Mouse (Mus musculus) T-helper 1 cell (primary cell): ENCODE measurements at regions not wholly inside any gene's neighbourhood (a gene's known extent, or its start where the extent isn't known, plus 50 kb on each side); places are given as distances from the start of the nearest gene placed in this dataset.

Experiments
- in situ Hi-C: fragments of 300-600 bp; cut with MboI, MseI; formaldehyde crosslinking; loops from one replicate; pipeline ENCODE4 v1.15.1; 2025; ENCODE audit warnings: high pct_unique_total_duplicates

- in situ Hi-C loops = no loop called here
Measured at GRCm38 (mm10) chr9:116332485-116333118, 157.4 kb upstream of the Tgfbr2 start.

GRCm38 (mm10) chr9:116331406-116331805 lies 156.2 kb upstream of the Tgfbr2 start:
- in situ Hi-C loops = no loop called here

- in situ Hi-C loops = no loop called here
Measured at GRCm38 (mm10) chr9:116330796-116331195, 155.6 kb upstream of the Tgfbr2 start.

DNA sequence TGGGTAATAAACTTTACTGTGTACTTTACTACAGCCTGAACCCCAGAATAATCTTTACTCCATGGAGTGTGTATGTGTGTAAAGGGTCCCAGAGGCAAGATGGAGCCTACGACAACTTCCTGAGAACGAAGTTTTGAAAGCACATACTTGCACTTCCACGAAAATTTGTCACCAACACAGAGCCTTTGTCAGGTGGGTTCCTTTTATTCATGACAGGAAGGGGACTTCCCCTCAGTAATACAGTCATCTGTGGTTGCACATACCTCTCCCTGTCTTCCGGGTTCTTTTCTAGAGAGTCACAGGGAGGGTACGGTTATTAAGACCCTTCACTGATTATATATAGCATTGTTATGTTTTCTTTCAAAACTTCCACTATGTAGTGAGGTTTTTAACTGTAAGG lies 154.0 kb upstream of the Tgfbr2 start:
- in situ Hi-C loops = no loop called here

DNA sequence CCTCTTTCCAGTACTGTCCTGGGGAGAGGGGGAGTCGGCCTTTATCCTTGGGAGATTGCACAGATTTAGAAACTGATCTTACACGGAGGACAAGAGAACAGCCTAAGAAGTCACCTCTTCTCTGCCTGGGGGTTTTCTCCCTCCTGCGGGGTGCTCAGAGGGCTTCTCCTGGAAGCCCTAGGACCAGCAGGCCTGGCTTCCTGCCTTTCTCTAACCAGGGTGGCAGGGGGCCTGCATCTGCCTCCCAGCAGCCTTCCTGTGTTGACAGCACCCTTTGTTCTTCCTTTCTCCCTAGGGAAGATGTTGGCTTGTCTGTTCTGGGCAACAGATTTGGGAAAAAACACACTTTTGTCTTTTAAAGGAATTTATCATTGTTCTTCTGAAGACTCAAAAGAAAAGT lies 153.0 kb upstream of the Tgfbr2 start:
- in situ Hi-C loops = no loop called here

DNA sequence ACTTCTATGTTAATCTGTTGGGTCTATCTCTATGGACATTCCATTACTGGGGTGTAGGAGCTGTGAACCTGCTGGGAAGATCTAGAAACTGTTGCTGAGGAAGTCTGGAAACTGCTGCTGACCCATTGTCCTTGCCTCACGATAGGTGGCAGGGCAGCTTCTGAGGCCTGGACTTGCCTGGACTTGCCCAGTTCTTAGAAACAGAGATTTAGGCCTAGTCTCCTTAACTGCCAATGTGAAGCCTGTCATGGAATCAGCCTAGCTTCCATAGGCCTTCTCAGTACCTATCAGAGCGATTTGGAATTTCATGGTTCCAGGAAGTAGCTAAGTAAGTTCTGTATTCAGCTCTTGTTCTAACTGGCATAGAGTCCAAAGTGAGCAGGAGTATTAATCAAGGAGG lies 151.9 kb upstream of the Tgfbr2 start:
- in situ Hi-C loops = no loop called here

- in situ Hi-C loops = no loop called here
Measured at GRCm38 (mm10) chr9:116324971-116325370, 149.8 kb upstream of the Tgfbr2 start.

DNA sequence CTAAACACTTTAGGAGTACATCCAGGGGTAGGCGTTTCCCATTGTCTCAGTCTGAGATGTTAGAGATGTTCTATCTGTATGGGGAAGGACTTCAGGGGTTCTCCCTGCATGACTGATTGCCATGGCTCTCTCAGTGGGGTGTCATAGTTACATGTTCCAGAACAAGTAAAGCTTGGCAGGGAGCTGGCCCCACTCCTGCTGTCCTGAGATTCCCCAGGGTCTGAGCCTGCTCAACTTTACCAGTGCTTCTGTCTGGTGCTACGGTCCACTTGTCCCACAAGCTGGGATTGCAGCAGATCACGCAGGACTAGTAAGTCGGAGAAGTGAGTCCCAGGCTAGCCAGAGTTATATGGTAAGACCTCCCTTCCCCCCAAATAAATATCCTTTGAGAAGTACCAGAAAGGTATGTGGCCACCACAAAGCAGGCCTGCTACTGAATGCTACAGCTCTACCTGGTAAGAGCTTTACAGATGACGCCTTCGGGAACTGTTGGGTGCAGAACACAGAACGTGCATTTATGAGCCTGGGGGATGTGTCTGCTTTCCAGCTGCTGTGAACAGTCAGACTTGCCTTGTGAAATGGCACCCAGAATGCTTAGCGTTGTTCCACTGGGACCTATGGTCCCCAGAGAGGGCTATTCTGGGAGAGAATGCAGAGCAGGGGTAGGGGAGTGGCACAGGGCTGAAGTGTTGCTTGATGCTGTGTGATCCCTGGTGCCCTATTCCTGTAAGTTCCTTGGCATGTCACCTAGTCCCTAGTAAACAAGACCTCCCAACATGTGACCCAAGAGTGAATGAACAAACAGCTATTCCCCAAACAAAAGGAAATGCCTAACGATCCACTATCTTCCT lies 148.9 kb upstream of the Tgfbr2 start:
- in situ Hi-C loops = no loop called here

- in situ Hi-C loops = no loop called here
Measured at GRCm38 (mm10) chr9:116321908-116322307, 146.7 kb upstream of the Tgfbr2 start.

- in situ Hi-C loops = no loop called here
Measured at GRCm38 (mm10) chr9:116319421-116319820, 144.3 kb upstream of the Tgfbr2 start.

- in situ Hi-C loops = no loop called here
Measured at GRCm38 (mm10) chr9:116316582-116317095, 141.5 kb upstream of the Tgfbr2 start.

DNA sequence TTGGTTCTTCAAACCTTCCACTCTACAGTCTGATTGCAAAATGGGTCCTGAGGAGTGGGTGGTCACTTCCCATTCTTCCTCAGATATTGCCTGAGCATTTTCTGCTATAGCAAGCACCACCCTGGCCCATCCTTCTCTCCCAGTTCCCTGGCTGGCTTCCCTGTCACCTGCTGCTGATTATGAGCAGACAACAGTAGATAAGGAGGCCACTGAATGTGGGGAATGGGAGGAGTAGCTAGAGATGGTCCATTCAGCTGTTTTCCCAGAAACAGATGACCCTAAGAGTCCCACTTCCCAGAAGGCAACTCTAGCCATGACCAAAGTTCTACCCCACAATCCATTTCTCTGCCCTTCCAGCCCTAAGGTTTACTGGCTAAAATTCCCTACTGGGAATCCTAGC lies 139.6 kb upstream of the Tgfbr2 start:
- in situ Hi-C loops = no loop called here

- in situ Hi-C loops = no loop called here
Measured at GRCm38 (mm10) chr9:116313932-116314790, 139.0 kb upstream of the Tgfbr2 start.

- in situ Hi-C loops = no loop called here
Measured at GRCm38 (mm10) chr9:116311364-116311763, 136.2 kb upstream of the Tgfbr2 start.

DNA sequence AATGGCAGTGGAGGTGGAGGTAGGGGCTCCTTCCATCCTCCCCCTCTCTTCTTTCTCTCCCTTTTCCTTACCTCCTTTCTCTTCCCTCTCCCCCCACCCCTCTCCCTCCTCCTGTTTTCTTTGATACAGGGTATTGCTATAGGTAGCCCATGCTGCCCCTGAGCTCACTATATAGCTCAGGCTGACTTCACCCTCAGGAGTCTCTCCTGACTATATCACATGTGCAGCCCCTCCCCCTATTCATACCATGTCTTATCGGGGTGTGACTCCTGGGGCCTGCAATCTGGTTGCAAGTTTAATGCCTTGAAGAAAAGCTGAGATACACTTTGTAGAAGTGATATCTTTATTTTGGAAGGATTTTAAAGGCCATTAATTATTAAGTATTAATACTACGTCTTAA lies 126.4 kb upstream of the Tgfbr2 start:
- in situ Hi-C loops = no loop called here

DNA sequence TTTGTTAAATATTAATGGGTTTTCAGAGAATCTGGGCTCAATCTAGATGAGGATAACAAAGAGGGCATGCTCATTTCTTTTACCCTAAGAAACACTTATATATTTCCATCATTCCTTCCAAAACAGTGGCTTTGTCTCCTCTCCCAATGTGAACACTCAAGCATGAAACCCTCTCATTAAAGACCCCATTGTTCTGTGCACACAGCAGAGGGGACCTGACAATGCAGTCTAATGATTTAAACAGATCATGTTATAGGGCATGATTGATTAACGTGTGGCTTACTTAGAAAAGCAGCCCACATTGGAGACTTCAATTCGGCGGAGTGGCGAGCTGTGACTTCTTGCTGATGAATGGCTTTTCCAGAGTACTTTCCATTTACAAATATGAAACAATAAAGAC lies 123.6 kb upstream of the Tgfbr2 start:
- in situ Hi-C loops = no loop called here

DNA sequence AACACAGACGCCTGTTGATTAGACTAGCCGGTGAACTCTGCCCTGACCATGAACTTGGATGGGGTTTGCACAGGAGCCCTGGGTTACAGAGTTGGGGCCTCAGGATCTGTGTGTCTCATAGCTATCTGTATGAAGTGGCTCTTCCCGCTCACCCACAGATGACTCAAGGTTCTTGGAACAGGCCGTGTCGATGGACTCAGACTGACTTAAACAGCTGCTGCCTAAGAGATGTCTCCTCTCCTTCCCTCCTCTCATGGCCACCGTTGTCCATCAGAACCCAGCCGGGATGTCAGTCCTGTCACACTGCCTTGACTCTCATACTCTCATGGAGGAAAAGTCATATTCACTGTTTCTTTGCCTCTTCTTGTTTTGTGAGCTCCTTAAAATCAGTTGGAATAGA lies 121.2 kb upstream of the Tgfbr2 start:
- in situ Hi-C loops = no loop called here

- in situ Hi-C loops = no loop called here
Measured at GRCm38 (mm10) chr9:116294073-116294472, 118.9 kb upstream of the Tgfbr2 start.

- in situ Hi-C loops = no loop called here
Measured at GRCm38 (mm10) chr9:116293110-116293509, 118.0 kb upstream of the Tgfbr2 start.

DNA sequence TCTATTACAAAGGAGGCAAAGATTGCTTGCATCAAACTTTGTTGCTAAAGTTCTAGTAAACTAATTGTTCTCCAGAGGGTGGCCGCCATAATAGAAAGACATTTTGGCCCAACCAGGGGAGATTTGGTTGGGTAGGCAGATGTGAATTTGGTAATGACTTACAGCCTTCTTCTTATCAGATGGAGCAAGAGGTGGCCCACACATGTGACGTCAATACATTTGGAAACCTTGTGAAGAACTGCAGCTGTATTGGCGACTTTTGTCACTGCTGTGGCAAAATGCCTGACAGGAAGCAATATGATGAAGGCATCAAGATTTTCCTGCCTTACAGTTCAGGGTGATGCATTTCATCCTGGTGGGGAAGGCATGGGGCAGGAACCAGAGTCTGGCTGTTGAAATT lies 116.5 kb upstream of the Tgfbr2 start:
- in situ Hi-C loops = no loop called here

DNA sequence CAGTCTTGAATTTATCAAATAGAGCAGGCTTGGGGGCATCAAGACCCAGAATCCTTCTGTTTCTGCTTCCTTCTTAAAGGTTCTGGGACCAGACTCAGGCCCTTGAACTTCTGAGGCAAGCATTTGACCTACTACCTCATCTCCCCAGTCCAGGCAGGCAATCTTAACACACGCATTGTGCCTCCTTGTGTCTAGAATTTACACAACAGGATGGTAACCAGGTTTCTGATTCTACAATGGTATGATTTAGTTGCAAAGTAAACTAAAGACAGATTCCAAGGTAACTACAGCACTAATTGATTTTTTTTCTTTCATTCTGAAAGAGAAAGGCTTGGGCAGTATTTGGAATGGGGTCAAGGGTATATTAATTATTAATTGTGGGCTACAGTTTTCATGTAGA lies 115.7 kb upstream of the Tgfbr2 start:
- in situ Hi-C loops = no loop called here
